Mouse (Mus musculus): Measurements from ENCODE around the gene Avp.
"Not testable (repeated sequence)": the region's sequence is repeated elsewhere in the genome, so short reads cannot be mapped to it uniquely, and the experiment has no call there.

The Avp gene

DNA sequence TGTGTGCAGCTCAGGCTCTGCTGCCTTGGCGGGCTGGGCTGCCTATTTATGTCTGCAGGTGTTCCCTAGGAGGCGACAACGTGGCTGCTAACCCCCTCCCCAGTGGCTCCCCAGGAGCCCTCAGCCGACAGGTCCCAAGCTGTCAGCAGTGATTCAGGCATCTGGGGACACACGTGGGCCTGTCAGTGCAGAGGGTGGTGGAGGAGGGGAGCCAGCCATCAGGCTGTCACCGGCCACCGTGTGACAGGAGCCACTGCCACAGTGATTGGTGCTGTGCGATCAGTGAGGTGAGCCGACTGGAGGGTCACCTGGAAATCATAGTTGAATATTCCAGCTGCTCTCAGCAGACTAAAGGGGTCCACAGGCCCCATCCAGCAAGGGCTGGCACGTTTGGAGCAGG is at the start of gene Avp:
TSS of gene Avp (minus strand) at position 3 of the 400 bp plus-strand sequence.
- no peak for DNase-seq

- peak; percentile 87 for DNase-seq
These were observed 47.5 kb upstream of the Avp start, which contains the start of the genes Fastkd5 and Ubox5 for GRCm38 (mm10) chr2:130629839-130630203. Gene Fastkd5, minus strand, starts transcription at chr2:130630027. Gene Ubox5, minus strand, starts transcription at chr2:130630038.

- no peak for DNase-seq
These were observed 46.9 kb upstream of the Avp start for GRCm38 (mm10) chr2:130629080-130629838.

DNA sequence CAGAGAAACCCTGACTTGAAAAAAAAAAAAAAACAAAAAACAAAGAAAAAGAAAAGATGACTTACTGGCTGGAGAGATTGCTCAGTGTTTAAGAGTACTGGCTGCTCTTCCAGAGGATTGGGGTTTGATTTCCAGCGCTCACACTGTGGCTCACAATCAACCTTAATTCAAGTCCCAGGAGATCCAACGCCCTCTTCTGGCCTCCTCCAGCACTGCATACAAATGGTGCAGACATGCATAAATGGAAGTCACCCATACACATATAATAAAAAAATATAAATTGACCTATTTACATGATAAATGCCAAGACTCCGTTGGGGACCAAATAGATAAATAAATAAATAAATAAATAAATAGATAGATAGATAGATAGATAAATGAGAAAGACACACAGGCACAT is 46.1 kb upstream of the Avp start:
- no peak for DNase-seq

DNA sequence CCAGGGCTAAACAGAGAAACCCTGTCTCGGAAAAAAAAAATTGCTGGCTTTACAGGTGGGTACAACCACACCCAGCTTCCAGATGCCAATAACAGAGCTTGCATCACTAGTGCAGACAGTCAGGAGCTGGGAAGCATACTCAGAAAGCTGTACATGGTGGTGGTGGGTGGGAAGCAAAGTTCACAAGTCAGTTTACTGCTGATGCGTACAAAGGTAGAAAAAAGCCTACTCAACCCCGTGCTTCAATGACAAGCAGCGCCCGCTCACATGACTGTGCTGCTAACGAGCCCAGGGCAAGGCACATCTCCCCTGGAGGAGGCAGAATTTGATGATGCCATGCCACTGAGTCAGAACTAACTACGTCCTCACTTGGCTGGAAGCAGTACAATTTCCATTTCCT is 36.6 kb upstream of the Avp start:
- DNase-seq: no peak

GRCm38 (mm10) chr2:130613091-130613490 is 30.7 kb upstream of the Avp start:
- no peak for DNase-seq

GRCm38 (mm10) chr2:130602195-130602594 is 19.8 kb upstream of the Avp start:
- DNase-seq: no peak

DNA sequence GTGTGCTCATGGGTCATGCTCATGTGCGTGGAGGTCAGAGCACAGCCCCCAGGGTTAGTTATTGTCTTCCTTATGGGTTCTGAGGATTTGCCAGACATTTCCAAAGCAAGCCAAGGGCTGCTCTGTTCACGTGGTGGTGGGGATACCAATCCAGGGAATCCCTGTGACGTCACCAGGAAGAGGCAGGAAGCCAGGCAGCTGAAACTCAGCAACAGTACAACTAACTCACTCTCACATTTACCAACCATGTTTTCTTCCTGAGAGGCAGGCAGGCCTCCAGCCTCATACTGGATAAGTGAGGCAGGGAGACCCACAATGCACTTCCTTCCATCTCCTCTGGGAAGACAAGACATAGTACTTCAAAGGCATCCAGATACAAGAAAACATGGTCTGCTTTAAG is 16.0 kb upstream of the Avp start:
- DNase-seq: no peak

DNA sequence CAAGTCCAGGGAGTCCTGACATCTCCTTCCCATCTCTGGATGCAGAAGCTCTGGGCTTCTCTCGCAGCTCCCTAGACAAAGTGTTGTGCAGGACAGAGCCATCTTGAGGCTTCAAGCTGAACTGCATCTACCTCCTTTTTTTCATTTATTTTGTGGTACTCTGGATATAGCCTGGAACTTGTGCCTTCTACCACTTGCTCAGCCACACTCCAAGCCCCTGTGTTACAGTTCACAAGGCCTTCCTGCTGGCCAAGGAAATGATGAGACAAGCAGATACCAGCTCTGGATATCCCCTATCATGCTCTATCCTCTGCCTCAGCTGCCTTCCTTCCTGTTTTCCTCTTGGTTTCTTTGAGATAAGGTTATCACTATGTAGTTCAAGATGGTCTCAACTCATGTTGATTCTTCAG is 15.3 kb upstream of the Avp start:
- no peak for DNase-seq

GRCm38 (mm10) chr2:130595596-130595995 is 13.2 kb upstream of the Avp start:
- DNase-seq: no peak

GRCm38 (mm10) chr2:130591016-130591415 is 8.7 kb upstream of the Avp start:
- DNase-seq: no peak

- DNase-seq: no peak
These were observed 7.4 kb upstream of the Avp start for GRCm38 (mm10) chr2:130589761-130590160.

GRCm38 (mm10) chr2:130589157-130589556 is 6.8 kb upstream of the Avp start:
- no peak for DNase-seq

DNA sequence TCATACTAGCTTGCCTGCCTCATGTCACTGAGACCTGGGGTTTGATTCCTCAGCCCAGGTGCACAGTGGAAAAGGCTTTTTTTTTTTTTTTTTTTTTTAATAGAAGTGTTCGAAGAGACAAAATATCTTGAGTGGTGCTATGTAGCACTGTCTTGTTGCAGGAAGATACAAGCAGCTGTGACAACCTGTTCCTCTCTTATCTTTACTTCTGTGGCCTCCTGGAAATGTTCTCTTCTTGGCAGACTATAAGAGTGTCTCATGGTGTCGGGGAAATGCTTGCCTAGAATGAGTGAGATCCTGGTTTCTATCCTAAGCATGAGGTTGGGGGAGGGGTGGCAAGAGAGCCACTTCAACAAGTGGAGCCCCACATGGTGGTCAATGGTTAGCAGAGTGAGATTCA is 6.0 kb upstream of the Avp start:
- DNase-seq: no peak

DNA sequence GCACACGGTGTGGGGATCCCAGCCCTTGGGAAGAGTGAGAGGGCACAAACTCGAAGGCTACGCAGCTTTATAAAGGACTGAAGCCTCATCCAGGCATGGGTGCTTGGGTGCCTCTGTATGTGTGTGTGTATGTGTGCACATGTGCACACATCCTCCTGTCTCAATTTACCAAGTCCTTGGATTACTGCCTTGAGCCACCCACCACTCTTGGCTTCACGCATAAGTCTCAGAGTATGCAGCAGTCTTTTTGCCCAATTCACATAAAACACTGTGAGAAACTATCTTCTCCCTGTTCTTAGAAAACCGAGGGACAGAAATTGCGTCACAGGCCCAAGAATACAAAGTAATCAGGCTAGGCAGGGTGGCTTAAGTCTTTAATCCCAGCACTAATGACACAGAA is 3.7 kb upstream of the Avp start:
- DNase-seq: peak; percentile 58

DNA sequence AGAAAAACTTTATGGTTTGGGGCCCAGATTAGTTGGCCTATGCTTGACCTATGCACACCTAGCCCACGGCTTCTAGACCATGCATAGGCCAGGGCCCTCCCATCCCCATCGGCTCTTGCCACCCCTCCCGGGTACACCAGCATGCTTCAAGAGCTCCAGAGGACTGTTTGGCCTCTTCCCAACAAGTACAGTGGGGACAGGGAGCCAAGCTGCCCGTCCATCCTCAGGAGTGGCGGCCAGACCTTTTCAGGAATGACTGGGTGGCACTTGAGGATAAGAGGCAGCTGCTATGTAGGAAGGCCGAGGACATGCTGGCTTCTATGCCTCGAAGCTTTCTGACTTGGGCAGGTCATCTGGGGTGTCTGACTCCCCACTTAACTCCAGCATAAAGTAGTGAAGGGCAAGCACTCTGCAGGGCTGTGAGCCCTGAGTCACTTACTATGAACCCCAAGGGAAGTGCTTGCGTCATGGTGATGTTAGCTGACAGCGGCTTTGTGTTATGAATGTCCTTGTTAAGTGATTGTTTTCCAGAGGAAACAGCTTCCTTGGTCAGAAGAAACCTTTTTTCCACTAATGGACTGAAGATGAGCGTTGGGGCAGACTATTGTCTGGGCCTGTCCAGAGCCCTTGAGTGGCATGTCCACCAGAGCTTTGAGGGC is 1.7 kb upstream of the Avp start:
- no peak for DNase-seq

DNA sequence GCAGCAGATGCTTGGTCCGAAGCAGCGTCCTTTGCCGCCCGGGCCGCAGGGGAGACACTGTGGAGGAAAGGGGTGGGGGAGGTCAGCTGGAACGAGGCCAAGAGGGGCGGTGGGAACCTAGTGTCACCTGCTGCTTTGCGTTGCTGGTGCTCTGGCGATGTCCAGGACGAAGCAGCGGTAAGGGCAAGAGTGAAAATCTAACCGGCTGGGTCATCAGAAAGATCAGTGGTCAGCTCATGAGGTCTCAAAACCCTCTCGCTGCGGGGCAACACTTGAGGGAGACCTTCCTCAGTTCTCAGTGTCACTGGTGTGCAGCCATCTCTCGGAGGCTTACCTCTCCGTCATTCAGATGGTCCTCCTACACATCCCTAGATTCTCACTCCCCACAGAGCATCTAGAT is 1.2 kb downstream of the Avp start:
- DNase-seq: no peak

DNA sequence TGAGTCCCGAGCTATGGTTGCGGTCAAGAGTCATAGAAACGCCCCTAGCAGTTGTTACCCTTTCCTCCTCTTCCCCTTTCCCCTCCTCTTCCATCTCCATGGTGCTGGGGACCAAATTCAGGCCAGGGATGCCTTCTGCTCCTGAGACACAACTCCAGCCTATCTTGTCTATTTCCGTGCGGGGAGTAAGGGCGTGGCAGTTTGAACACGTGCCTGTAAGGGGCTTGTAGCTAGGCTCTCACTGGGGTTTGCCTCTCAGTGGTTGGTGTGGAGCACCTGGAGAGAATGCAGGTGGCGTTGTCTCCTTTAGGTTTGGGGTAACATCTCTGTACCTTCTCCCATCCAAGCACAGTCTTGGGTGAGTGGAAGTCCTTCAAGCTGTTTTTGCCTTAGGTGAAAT is 2.6 kb downstream of the Avp start:
- no peak for DNase-seq

GRCm38 (mm10) chr2:130578148-130578547 is 4.2 kb downstream of the Avp start:
- peak; percentile 50 for DNase-seq

DNA sequence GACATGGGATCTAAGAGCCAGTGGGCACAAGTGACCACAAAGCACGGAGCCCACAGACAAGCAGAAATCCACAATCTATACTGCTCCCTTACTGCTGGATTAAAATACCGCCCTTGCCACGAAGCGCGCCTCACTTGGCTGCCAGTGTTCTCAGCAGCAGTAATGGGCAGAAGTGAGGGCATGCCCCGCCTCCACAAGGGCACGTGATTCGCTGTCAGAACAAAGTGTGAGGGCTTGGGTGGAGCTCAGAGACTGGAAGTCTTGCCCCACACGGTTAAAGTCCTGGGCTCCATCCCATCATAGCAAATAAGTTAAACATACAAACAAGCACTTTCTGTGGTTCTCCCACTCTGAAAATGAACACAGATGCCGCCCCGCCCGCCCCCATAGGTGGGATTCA is 4.7 kb downstream of the Avp start:
- DNase-seq: no peak

DNA sequence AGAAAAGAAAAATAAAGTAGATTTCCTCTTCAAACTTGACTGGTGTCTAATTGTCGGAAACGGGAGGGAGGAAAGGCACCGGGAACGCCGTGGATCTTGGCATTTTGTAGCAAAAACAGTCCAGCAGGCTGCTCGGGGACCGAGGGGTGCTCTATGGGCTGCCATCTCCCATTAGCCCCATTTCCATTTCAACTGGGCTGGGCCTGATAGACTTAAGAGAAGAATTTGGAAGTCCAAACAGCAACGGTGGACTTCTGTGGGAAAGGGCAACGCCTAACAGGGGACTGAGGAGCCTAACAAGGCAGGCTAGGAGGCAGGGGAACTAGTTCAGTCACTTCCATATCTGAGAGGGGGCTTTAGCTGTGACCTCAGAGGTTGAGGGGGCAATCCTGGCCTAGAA is 5.3 kb downstream of the Avp start:
- DNase-seq: no peak

GRCm38 (mm10) chr2:130576564-130576963 is 5.8 kb downstream of the Avp start:
- not testable (repeated sequence) for DNase-seq

DNA sequence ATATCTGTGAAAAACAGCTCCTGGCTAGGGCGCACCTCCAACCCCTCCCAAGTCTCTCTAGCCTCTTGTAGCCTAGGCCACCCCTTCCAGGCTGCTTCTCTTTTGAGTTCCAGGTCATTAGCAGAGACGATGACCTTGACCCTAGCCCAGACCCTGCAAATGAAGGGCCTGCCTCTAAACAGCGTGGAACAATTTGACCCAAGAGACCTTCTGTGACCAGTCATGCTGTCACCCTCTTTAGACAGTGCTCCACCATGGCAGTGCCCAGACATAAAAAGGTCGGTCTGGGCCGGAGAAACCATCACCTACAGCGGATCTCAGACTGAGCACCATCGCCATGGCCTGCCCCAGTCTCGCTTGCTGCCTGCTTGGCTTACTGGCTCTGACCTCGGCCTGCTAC is 6.5 kb downstream of the Avp start, which contains the start of gene Oxt:
TSS of gene Oxt (plus strand) at position 301 of the 400 bp plus-strand sequence.
- no peak for DNase-seq

DNA sequence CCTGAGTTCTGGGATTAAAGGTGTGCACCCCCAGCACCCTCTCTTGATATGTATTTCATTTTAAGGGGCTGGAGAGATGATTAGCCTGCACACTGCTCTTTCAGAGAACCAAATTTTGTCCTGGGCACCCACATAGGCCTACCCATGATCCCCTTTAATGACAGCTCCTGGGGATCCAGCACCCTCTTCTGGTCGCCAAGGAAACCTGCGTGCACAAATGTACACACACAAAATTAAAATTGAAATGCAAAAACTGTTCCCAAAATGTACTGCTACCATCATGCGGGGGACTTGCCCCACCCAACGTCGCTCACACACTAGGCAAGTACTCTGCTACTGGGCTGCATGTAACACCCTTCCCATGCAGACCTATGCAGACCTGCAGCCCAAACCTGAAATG is 7.4 kb downstream of the Avp start:
- DNase-seq: no peak

- no peak for DNase-seq
These were observed 12.4 kb downstream of the Avp start for GRCm38 (mm10) chr2:130569926-130570325.

All from right cerebral cortex, postnatal 25 days (tissue).